ENCODE assay signal across 20 mouse cellular contexts in the genomic region with DNA sequence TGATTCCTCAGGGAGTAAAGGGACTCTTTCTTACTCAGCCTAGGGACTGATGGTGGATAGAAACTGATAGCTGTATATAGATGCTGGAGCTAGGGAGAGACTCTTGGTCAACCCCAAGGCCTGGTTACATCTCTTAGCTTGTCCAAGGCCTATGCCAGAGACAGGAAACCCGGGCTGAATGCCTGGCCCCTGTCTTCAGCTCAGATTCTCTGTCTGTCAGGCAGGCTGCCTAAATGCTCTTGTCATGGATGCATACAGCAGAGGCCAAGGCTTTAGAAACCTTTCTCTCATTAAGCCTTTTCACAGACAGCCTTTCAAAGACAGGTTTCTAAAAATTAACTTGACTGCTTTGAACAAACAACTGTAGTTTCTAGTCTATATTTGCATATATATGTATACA. TPM values are rescaled to one million over a fixed set of nuclear protein-coding genes. Genes with fewer than 3 reads are reported as not detected.
DNase-seq lines count a peak whose midpoint lies in the region; ATAC-seq and TF ChIP-seq lines count a peak whose summit lies in the region.
"Had no signal": no experiment of that assay in that cellular context is flagged by ENCODE, and none has a peak within 500 bp of the region (broad histone marks: within the 10 kb centered on the region; RNA-seq: fewer than 3 reads in every experiment).

No protein-coding gene starts in this region.

- DNase-seq in limb, embryonic 10.5 days (ENCODE audit: low spot score) = no peak
- no peak for DNase-seq in forebrain, embryonic 11.5 days (ENCODE audit: low spot score)
- DNase-seq in limb, embryonic 14.5 days (ENCODE audit: low spot score) = no peak
- DNase-seq in spleen, adult 12 weeks (ENCODE audit: low spot score) = no peak
- DNase-seq in MN1 (ENCODE audit: low spot score) = no peak
- DNase-seq: adrenal gland, postnatal 10 days; cerebellum, adult 2 months; cerebellum, postnatal 10 days; gastrocnemius, postnatal 10 days; heart, postnatal 4 days; kidney, adult 11 months had no signal

- H3K27ac ChIP-seq in limb, embryonic 12.5 days = no peak overlapping the region
- no peak overlapping the region for H3K27ac ChIP-seq in limb, embryonic 10.5 days
- H3K27ac ChIP-seq in forebrain, embryonic 11.5 days (ENCODE audit: low read depth, low read length) = no peak overlapping the region
- 0 out of 2 replicates have a peak overlapping the region, but pooled peaks have one; percentile 46 for H3K27ac ChIP-seq in forebrain, embryonic 15.5 days (replicated peaks)
- no peak overlapping the region for H3K27ac ChIP-seq in limb, embryonic 14.5 days (replicated peaks; ENCODE audit: low read depth, low read length)
- H3K27ac ChIP-seq: heart, embryonic 10.5 days; hindbrain, embryonic 12.5 days had no signal

- H3K9ac ChIP-seq in limb, embryonic 12.5 days (replicated peaks) = no peak overlapping the region
- H3K9ac ChIP-seq in forebrain, embryonic 11.5 days (ENCODE audit: low read length) = 0 out of 2 replicates have a peak overlapping the region, but pooled peaks have one; percentile 12
- H3K9ac ChIP-seq in forebrain, embryonic 15.5 days (replicated peaks) = no peak overlapping the region
- H3K9ac ChIP-seq in limb, embryonic 14.5 days (ENCODE audit: low read depth, low read length, severe bottlenecking) = no peak overlapping the region
- H3K9ac ChIP-seq: embryonic facial prominence, embryonic 15.5 days; hindbrain, embryonic 12.5 days had no signal

- H3K27me3 ChIP-seq in limb, embryonic 12.5 days = peaks cover 5% of the 10 kb centered on the region
- H3K27me3 ChIP-seq in limb, embryonic 10.5 days (ENCODE audit: low read depth, poor library complexity, severe bottlenecking) = peaks cover 42% of the 10 kb centered on the region
- H3K27me3 ChIP-seq in forebrain, embryonic 11.5 days (ENCODE audit: control insufficient read depth, insufficient read depth, low read length) = no peaks in the 10 kb centered on the region
- H3K27me3 ChIP-seq in forebrain, embryonic 15.5 days = 0 out of 2 replicates have a peak, but pooled peaks cover 4% of the 10 kb centered on the region
- no peaks in the 10 kb centered on the region for H3K27me3 ChIP-seq in limb, embryonic 14.5 days (ENCODE audit: control insufficient read depth, insufficient read depth, low read length)

- H3K4me3 ChIP-seq in limb, embryonic 12.5 days (replicated peaks) = 0 out of 2 replicates have a peak overlapping the region, but pooled peaks have one; percentile 12
- no peak overlapping the region for H3K4me3 ChIP-seq in limb, embryonic 10.5 days
- 0 out of 2 replicates have a peak overlapping the region, but pooled peaks have one; percentile 2 for H3K4me3 ChIP-seq in forebrain, embryonic 11.5 days (ENCODE audit: low read depth, low read length)
- no peak overlapping the region for H3K4me3 ChIP-seq in forebrain, embryonic 15.5 days
- H3K4me3 ChIP-seq in limb, embryonic 14.5 days (replicated peaks; ENCODE audit: low read length) = no peak overlapping the region
- H3K4me3 ChIP-seq: embryonic facial prominence, embryonic 15.5 days; erythroblast, embryonic 14.5 days; heart, embryonic 10.5 days; hindbrain, embryonic 12.5 days had no signal

- no peaks in the 10 kb centered on the region for H3K9me3 ChIP-seq in limb, embryonic 12.5 days
- no peaks in the 10 kb centered on the region for H3K9me3 ChIP-seq in limb, embryonic 10.5 days (replicated peaks)
- no peaks in the 10 kb centered on the region for H3K9me3 ChIP-seq in forebrain, embryonic 11.5 days (ENCODE audit: control insufficient read depth, low read length)
- H3K9me3 ChIP-seq in forebrain, embryonic 15.5 days = no peaks in the 10 kb centered on the region
- no peaks in the 10 kb centered on the region for H3K9me3 ChIP-seq in limb, embryonic 14.5 days (ENCODE audit: control insufficient read depth, low read length)
- H3K9me3 ChIP-seq: embryonic facial prominence, embryonic 15.5 days; heart, embryonic 10.5 days; hindbrain, embryonic 12.5 days had no signal

- H3K36me3 ChIP-seq in limb, embryonic 12.5 days = no peaks in the 10 kb centered on the region
- no peaks in the 10 kb centered on the region for H3K36me3 ChIP-seq in limb, embryonic 10.5 days
- H3K36me3 ChIP-seq in forebrain, embryonic 11.5 days (ENCODE audit: control insufficient read depth, insufficient read depth, low read length) = no peaks in the 10 kb centered on the region
- no peaks in the 10 kb centered on the region for H3K36me3 ChIP-seq in forebrain, embryonic 15.5 days
- H3K36me3 ChIP-seq in limb, embryonic 14.5 days (ENCODE audit: control insufficient read depth, insufficient read depth, low read length) = no peaks in the 10 kb centered on the region
- H3K36me3 ChIP-seq: embryonic facial prominence, embryonic 15.5 days; G1E; heart, embryonic 10.5 days; hindbrain, embryonic 12.5 days had no signal

- no peak for TF ChIP-seq POLR2A in limb, embryonic 14.5 days (IDR thresholded peaks at IDR 0.05; ENCODE audit: borderline replicate concordance, extremely low read depth, insufficient read depth, insufficient read length)

- no peak for ATAC-seq in limb, embryonic 12.5 days (ENCODE audit: insufficient number of reproducible peaks, insufficient read depth, low FRiP score, low TSS enrichment, low read depth)
- ATAC-seq in forebrain, embryonic 11.5 days (replicated peaks; ENCODE audit: low FRiP score) = no peak
- ATAC-seq in forebrain, embryonic 15.5 days (replicated peaks) = peak; percentile 38; the same call in 1 of the 2 replicates
- no peak for ATAC-seq in limb, embryonic 14.5 days (ENCODE audit: low FRiP score, low read depth)
- ATAC-seq in cerebellum, adult (ENCODE audit: insufficient number of reproducible peaks, low FRiP score, low TSS enrichment) = no peak
- ATAC-seq: hindbrain, embryonic 16.5 days had no signal

- H3K4me2 ChIP-seq in limb, embryonic 12.5 days = peak overlapping the region; percentile 33; the same call in 1 of the 2 replicates
- peak overlapping the region; percentile 34; the same call in 1 of the 2 replicates for H3K4me2 ChIP-seq in forebrain, embryonic 11.5 days (ENCODE audit: low read depth, low read length, severe bottlenecking)
- H3K4me2 ChIP-seq in forebrain, embryonic 15.5 days (replicated peaks) = 0 out of 2 replicates have a peak overlapping the region, but pooled peaks have one; percentile 31
- H3K4me2 ChIP-seq in limb, embryonic 14.5 days (replicated peaks; ENCODE audit: low read depth, low read length, severe bottlenecking) = peak overlapping the region; percentile 33
- H3K4me2 ChIP-seq: embryonic facial prominence, embryonic 15.5 days; hindbrain, embryonic 12.5 days had no signal

- 73% methylated on average over 1 of the region's 1 CpGs for WGBS in limb, embryonic 12.5 days
- 69% methylated on average over 1 of the region's 1 CpGs for WGBS in limb, embryonic 10.5 days
- 18% methylated on average over 1 of the region's 1 CpGs for WGBS in forebrain, embryonic 11.5 days
- 32% methylated on average over 1 of the region's 1 CpGs for WGBS in forebrain, embryonic 15.5 days
- 52% methylated on average over 1 of the region's 1 CpGs for WGBS in limb, embryonic 14.5 days

- H3K4me1 ChIP-seq in limb, embryonic 12.5 days (replicated peaks) = peaks cover 51% of the 10 kb centered on the region
- H3K4me1 ChIP-seq in limb, embryonic 10.5 days = peaks cover 49% of the 10 kb centered on the region
- 0 out of 2 replicates have a peak, but pooled peaks cover 3% of the 10 kb centered on the region for H3K4me1 ChIP-seq in forebrain, embryonic 11.5 days (replicated peaks; ENCODE audit: control insufficient read depth, insufficient read depth, low read length)
- H3K4me1 ChIP-seq in forebrain, embryonic 15.5 days = peaks cover 52% of the 10 kb centered on the region
- H3K4me1 ChIP-seq in limb, embryonic 14.5 days (ENCODE audit: control insufficient read depth, insufficient read depth, low read length) = peaks cover 37% of the 10 kb centered on the region

RNA-seq across cellular contexts. Expression of a gene that starts 5.9 kb away (rescaled TPM):
- 60.5 and 84.2 TPM in 2 replicates for polyA plus RNA-seq in limb, embryonic 12.5 days (2016; fragmentation: Nextera tagmentation; extraction: Ambion mirVana)
- 5.3 and 12.1 TPM in 2 replicates for polyA plus RNA-seq in limb, embryonic 10.5 days (2016; fragmentation: Nextera tagmentation; extraction: Ambion mirVana)
- 36.2 and 39.0 TPM in 2 replicates for polyA plus RNA-seq in forebrain, embryonic 11.5 days (2014; fragmentation: Nextera tagmentation; extraction: Ambion mirVana)
- 14.5 and 18.3 TPM in 2 replicates for polyA plus RNA-seq in forebrain, embryonic 15.5 days (2015; fragmentation: Nextera tagmentation; extraction: Ambion mirVana)
- polyA plus RNA-seq in limb, embryonic 14.5 days (2012; rRNA removed) = 20.0 and 27.5 TPM in 2 replicates
- polyA plus RNA-seq in limb, embryonic 14.5 days (2014; fragmentation: Nextera tagmentation; extraction: Ambion mirVana) = 46.1 and 61.2 TPM in 2 replicates
- polyA plus RNA-seq: G1E had no signal

Comparison
In these comparisons a context has a peak if more than half of its experiments do, and no peak if none do; other contexts are left out.
1. H3K4me3 ChIP-seq: peak in limb, embryonic 12.5 days (single experiment) and forebrain, embryonic 11.5 days (single experiment); none in limb, embryonic 10.5 days (single experiment), forebrain, embryonic 15.5 days (single experiment) and limb, embryonic 14.5 days (single experiment).
2. Peak in every context shown above with its lines, with median percentiles within 50 percentile points of each other: H3K4me2 ChIP-seq.